ENCODE assay signal across 8 mouse cellular contexts in genomic region chr1:41274573-41275270, GRCm38 (mm10).
DNase-seq lines count a peak whose midpoint lies in the region; ATAC-seq and TF ChIP-seq lines count a peak whose summit lies in the region.

No protein-coding gene starts in this region.

- H3K4me1 ChIP-seq in intestine, postnatal 0 days (replicated peaks; ENCODE audit: control insufficient read depth, insufficient read depth, low read length) = no peaks in the 10 kb centered on the region
- no peaks in the 10 kb centered on the region for H3K4me1 ChIP-seq in intestine, embryonic 15.5 days (replicated peaks)
- H3K4me1 ChIP-seq in forebrain, embryonic 16.5 days (replicated peaks; ENCODE audit: control insufficient read depth, insufficient read depth, low read length) = peaks cover 39% of the 10 kb centered on the region
- H3K4me1 ChIP-seq in limb, embryonic 15.5 days = peaks cover 9% of the 10 kb centered on the region
- H3K4me1 ChIP-seq in stomach, embryonic 16.5 days (ENCODE audit: control insufficient read depth, insufficient read depth, low read length) = no peaks in the 10 kb centered on the region
- H3K4me1 ChIP-seq in thymus, adult 2 months (replicated peaks; ENCODE audit: control insufficient read depth, insufficient read depth, low read length) = no peaks in the 10 kb centered on the region

- no peaks in the 10 kb centered on the region for H3K36me3 ChIP-seq in intestine, postnatal 0 days (ENCODE audit: control insufficient read depth, insufficient read depth)
- H3K36me3 ChIP-seq in intestine, embryonic 15.5 days = no peaks in the 10 kb centered on the region
- H3K36me3 ChIP-seq in forebrain, embryonic 16.5 days (ENCODE audit: control insufficient read depth, insufficient read depth) = no peaks in the 10 kb centered on the region
- no peaks in the 10 kb centered on the region for H3K36me3 ChIP-seq in limb, embryonic 15.5 days
- no peaks in the 10 kb centered on the region for H3K36me3 ChIP-seq in stomach, embryonic 16.5 days (ENCODE audit: control insufficient read depth, insufficient read depth, low read length)
- no peaks in the 10 kb centered on the region for H3K36me3 ChIP-seq in thymus, adult 2 months (ENCODE audit: control insufficient read depth, insufficient read depth, low read length)

- H3K9me3 ChIP-seq in intestine, postnatal 0 days (ENCODE audit: control insufficient read depth) = no peaks in the 10 kb centered on the region
- H3K9me3 ChIP-seq in intestine, embryonic 15.5 days = no peaks in the 10 kb centered on the region
- H3K9me3 ChIP-seq in forebrain, embryonic 16.5 days (ENCODE audit: control insufficient read depth, low read length) = no peaks in the 10 kb centered on the region
- no peaks in the 10 kb centered on the region for H3K9me3 ChIP-seq in limb, embryonic 15.5 days
- no peaks in the 10 kb centered on the region for H3K9me3 ChIP-seq in stomach, embryonic 16.5 days (replicated peaks; ENCODE audit: control insufficient read depth, low read length)

- no peak for ATAC-seq in intestine, postnatal 0 days
- no peak for ATAC-seq in intestine, embryonic 15.5 days
- peak; percentile 57 for ATAC-seq in forebrain, embryonic 16.5 days
- no peak for ATAC-seq in limb, embryonic 15.5 days (ENCODE audit: insufficient number of reproducible peaks, low FRiP score, low TSS enrichment, low read depth)
- ATAC-seq in stomach, embryonic 16.5 days (ENCODE audit: insufficient read depth, low FRiP score) = no peak

- peak; percentile 12 for DNase-seq in brain, adult 2 months (ENCODE audit: low read depth, low spot score)
- no peak for DNase-seq in thymus, adult 2 months
- no peak for DNase-seq in B cell, adult 2 months

- TF ChIP-seq CTCF in intestine, postnatal 0 days (IDR thresholded peaks at IDR 0.05; ENCODE audit: low read depth) = peak; percentile 59
- no peak for TF ChIP-seq CTCF in thymus, adult 2 months (IDR thresholded peaks at IDR 0.05; ENCODE audit: borderline replicate concordance, control insufficient read depth, extremely low read depth, insufficient read depth, low read length, poor library complexity)

- no peak overlapping the region for H3K27ac ChIP-seq in intestine, postnatal 0 days (ENCODE audit: low read depth, low read length)
- H3K27ac ChIP-seq in intestine, embryonic 15.5 days = no peak overlapping the region
- peak overlapping the region; percentile 78 for H3K27ac ChIP-seq in forebrain, embryonic 16.5 days (ENCODE audit: low read length)
- H3K27ac ChIP-seq in limb, embryonic 15.5 days = no peak overlapping the region
- no peak overlapping the region for H3K27ac ChIP-seq in stomach, embryonic 16.5 days (ENCODE audit: low read length)
- no peak overlapping the region for H3K27ac ChIP-seq in thymus, adult 2 months (ENCODE audit: control insufficient read depth, insufficient read depth, low read length)

- H3K4me3 ChIP-seq in intestine, postnatal 0 days (ENCODE audit: low read depth, low read length) = no peak overlapping the region
- no peak overlapping the region for H3K4me3 ChIP-seq in intestine, embryonic 15.5 days (replicated peaks)
- peak overlapping the region; percentile 22 for H3K4me3 ChIP-seq in forebrain, embryonic 16.5 days (replicated peaks; ENCODE audit: low read length)
- H3K4me3 ChIP-seq in limb, embryonic 15.5 days = no peak overlapping the region
- H3K4me3 ChIP-seq in stomach, embryonic 16.5 days (replicated peaks; ENCODE audit: low read length) = no peak overlapping the region
- no peak overlapping the region for H3K4me3 ChIP-seq in thymus, adult 2 months (ENCODE audit: control insufficient read depth, insufficient read depth, low read length)

- H3K27me3 ChIP-seq in intestine, postnatal 0 days (replicated peaks; ENCODE audit: control insufficient read depth, insufficient read depth, low read length) = no peaks in the 10 kb centered on the region
- no peaks in the 10 kb centered on the region; the same call in 1 of the 2 replicates for H3K27me3 ChIP-seq in intestine, embryonic 15.5 days (replicated peaks)
- H3K27me3 ChIP-seq in forebrain, embryonic 16.5 days (replicated peaks; ENCODE audit: control insufficient read depth, insufficient read depth, low read length) = no peaks in the 10 kb centered on the region
- 0 out of 2 replicates have a peak, but pooled peaks cover 5% of the 10 kb centered on the region for H3K27me3 ChIP-seq in limb, embryonic 15.5 days
- H3K27me3 ChIP-seq in stomach, embryonic 16.5 days (ENCODE audit: control insufficient read depth, insufficient read depth, low read length) = peaks cover 3% of the 10 kb centered on the region; the same call in 1 of the 2 replicates
- H3K27me3 ChIP-seq in thymus, adult 2 months (ENCODE audit: control insufficient read depth, insufficient read depth, low read length) = no peaks in the 10 kb centered on the region

- WGBS in intestine, postnatal 0 days = 13% methylated on average over 10 of the region's 10 CpGs
- WGBS in intestine, embryonic 15.5 days = 16% methylated on average over 10 of the region's 10 CpGs
- WGBS in forebrain, embryonic 16.5 days = 4% methylated on average over 10 of the region's 10 CpGs
- WGBS in limb, embryonic 15.5 days = 10% methylated on average over 10 of the region's 10 CpGs
- WGBS in stomach, embryonic 16.5 days = 11% methylated on average over 10 of the region's 10 CpGs
- whole genome bisulfite sequencing in thymus, adult 2 months = 24% methylated on average over 10 of the region's 10 CpGs

- no peak overlapping the region for H3K9ac ChIP-seq in intestine, postnatal 0 days (ENCODE audit: low read depth, low read length)
- no peak overlapping the region for H3K9ac ChIP-seq in intestine, embryonic 15.5 days
- H3K9ac ChIP-seq in forebrain, embryonic 16.5 days (replicated peaks; ENCODE audit: low read depth, low read length) = peak overlapping the region; percentile 45
- no peak overlapping the region for H3K9ac ChIP-seq in limb, embryonic 15.5 days
- H3K9ac ChIP-seq in stomach, embryonic 16.5 days (ENCODE audit: low read length) = no peak overlapping the region

- no peak overlapping the region for H3K4me2 ChIP-seq in intestine, postnatal 0 days (replicated peaks; ENCODE audit: low read depth)
- H3K4me2 ChIP-seq in intestine, embryonic 15.5 days (replicated peaks) = no peak overlapping the region
- H3K4me2 ChIP-seq in forebrain, embryonic 16.5 days (ENCODE audit: low read length) = peak overlapping the region; percentile 53
- peak overlapping the region; percentile 19 for H3K4me2 ChIP-seq in limb, embryonic 15.5 days
- H3K4me2 ChIP-seq in stomach, embryonic 16.5 days (ENCODE audit: low read depth, low read length) = peak overlapping the region; percentile 17; the same call in 1 of the 2 replicates

- no peak for TF ChIP-seq POLR2A in thymus, adult 2 months (IDR thresholded peaks at IDR 0.05; ENCODE audit: control insufficient read depth, extremely low read depth, insufficient read depth, low read length, poor library complexity)

Comparison
In these comparisons a context has a peak if more than half of its experiments do, and no peak if none do; other contexts are left out.
1. H3K4me2 ChIP-seq: peak in forebrain, embryonic 16.5 days (single experiment), limb, embryonic 15.5 days (single experiment) and stomach, embryonic 16.5 days (single experiment); none in intestine, postnatal 0 days (single experiment) and intestine, embryonic 15.5 days (single experiment).